Mouse (Mus musculus) testis, postnatal 10 days (tissue): ENCODE results near the gene 4930503E14Rik.
"Not testable (repeated sequence)": the region's sequence is repeated elsewhere in the genome, so short reads cannot be mapped to it uniquely, and the experiment has no call there.

Source experiments
- DNase-seq: peaks from one replicate; pipeline ENCODE4 v3.0.0; 2021; ENCODE audit warnings: low spot score

The 4930503E14Rik gene

DNA sequence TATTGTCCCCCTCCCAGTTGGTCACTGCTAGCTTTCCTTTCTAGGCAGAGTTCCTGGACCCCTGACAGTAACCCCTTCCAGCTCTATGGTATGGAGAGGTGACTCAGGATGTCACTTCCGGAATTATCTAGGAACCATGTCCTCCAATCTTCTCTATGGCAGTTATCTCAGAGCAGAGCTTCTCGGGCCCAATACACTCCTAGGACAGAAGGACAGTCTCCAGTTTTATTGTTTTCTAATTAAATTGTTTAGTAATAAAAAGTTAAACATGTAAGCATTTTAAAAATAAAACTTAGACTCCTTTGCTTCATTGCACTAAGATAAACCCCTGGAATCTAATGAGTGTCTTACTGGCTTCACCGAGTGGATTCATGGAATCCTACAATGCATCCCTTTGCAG, at the start of gene 4930503E14Rik:
4930503E14Rik (minus strand) TSS at position 101 of the 400 bp plus-strand sequence.
- not testable (repeated sequence) for DNase-seq

DNA sequence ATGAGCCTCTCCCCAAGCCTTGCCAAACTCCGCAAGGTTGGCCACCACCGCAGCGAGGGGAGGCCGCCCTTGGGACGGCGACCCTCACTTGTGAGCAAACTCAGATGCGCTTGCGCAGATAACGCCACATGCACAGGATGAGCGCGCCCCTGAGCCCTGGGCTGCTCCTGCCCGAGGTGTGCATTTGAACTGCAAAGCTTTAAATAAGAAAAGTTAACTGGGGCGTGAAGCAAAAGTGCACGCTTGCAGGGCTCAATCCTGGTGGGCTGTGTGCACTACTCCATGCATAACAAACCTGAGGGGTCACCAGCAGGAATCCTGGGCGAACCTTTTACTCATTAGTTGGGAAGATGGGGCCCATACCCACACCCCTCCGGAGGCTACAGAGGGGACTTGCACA, 35.0 kb upstream of the 4930503E14Rik start:
- DNase-seq = no peak

- not testable (repeated sequence) for DNase-seq
These were observed 15.7 kb downstream of the 4930503E14Rik start, which contains the start of gene Gm8212 for GRCm38 (mm10) chr14:44197361-44197760. Gene Gm8212, plus strand, starts transcription at chr14:44197661.

GRCm38 (mm10) chr14:44123551-44123950, 89.5 kb downstream of the 4930503E14Rik start, which contains the start of gene Gm3327:
Gene Gm3327, plus strand, starts transcription at chr14:44123851.
- DNase-seq = not testable (repeated sequence)
